Mouse (Mus musculus) left cerebral cortex, adult 11 months (tissue): ENCODE data around the gene Slc43a2.

Source experiments
- DNase-seq: peaks from one replicate; pipeline ENCODE4 v3.0.0; 2022; ENCODE audit warnings: low spot score

Slc43a2 gene

DNA sequence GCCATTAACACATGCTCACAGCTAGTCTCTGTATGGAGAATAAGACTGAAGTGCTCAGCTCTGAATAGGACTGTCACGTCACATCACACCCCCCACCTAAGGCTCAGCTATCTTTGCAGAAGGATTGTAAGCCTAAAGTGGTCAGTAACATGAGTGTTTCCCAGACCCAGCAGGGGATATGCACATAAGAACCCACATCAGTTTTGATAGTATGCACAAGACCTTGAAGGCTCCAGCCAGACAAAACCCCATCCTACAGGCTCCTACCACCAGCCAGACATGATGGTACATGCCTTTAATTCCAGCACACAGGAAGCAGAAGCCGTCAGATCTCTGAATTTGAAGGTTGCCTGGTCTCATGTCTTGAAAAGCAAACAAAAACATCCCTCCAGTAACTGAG is 78.5 kb downstream of the Slc43a2 start:
- no peak for DNase-seq

DNA sequence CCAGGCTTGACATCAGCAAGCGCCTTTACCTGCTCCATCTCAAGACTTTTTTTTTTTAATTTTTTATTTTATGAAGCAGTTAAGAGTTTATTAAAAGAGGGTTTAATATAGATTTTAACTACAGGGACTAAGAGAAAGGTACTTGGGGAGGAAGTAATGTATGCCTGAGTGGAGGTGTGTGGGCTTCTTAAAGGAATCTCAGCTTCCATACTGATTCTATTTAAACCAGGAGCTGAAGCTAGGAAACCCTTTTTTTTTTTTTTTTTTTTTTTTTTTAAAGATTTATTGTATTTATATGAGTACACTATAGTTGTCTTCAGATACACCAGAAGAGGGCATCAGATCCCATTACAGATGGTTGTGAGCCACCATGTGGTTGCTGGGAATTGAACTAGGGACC is 83.3 kb downstream of the Slc43a2 start:
- DNase-seq = no peak

DNA sequence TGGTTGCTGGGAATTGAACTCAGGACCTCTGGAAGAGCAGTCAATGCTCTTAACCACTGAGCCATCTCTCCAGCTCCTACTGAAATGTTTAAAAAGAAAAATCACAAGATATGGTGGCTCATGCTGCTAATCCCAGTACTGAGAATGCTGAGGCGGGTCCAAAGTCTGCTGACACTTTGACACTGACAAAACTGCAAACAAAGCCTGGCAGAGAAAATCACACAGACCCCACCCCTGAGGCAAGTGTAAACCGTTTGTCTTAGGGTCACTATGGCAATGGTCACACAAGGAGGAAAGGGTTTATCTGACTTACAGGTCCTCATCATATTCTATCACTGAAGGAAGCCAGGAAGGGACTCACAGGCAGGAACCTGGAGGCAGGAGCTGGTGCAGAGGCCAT is 84.1 kb downstream of the Slc43a2 start:
- no peak for DNase-seq

DNA sequence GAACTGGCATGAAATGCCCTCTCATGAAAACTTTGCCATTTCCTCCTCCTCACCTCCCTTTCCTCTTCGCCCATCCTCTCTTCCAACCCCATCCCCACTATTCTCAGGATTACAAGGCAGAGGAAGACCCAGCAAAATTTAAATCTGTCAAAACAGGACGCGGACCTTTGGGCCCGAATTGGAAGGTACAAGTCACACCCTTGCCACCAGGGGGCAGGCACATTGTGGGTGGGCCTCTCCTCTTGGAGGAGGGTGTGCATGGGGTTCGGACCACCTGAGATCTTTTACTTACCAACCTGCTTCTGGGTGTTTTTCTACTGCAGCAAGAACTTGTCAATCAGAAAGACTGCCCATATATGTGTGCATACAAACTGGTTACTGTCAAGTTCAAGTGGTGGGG is 87.6 kb downstream of the Slc43a2 start:
- no peak for DNase-seq

DNA sequence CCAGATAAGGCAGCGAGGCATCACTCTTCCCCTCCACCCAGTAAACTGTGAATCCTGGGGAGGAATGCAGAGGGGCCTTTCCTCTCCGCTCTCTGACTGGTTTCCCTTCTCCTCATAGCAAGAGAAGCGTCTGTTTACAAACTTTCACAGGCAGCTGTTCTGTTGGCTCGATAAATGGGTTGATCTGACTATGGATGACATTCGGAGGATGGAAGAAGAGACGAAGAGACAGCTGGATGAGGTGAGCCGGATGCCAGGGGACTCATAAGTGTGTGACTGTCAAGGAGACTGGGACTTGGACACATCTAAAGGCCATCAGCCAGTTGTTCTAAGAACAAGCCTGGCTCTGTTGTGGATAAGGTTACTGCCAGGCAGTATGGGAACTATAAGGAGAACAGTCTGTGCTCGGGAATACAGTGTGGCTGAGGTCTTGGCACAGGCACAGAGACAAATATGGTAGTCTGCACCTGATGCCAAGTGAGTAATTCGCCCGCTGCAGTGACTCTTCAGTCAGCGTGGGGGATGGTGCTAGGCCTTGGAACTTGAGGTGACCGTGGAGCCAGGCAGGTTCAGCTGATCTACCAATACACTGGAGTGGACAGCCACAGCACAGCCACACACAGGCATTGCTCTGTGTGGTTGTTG is 88.8 kb downstream of the Slc43a2 start:
- no peak for DNase-seq

DNA sequence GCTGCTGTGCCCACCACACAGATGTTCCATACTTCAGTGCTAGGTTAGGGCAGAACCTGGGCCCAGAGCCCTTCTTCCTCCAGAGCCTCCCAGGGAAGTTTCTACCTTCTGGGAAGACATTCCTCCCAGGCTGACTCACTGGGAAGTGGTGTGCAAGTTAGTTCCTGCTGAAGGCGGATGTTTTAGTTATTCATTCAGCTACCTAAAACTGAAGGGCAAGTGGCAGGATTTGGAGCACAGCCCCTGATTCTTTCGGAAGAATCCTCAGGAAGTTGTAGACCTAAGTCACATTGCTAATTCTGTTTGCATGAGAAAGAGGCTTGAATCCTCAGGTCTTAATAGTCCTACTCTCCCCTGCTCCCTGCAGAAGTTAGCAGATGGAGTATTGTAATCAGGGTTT is 89.9 kb downstream of the Slc43a2 start:
- no peak for DNase-seq

DNA sequence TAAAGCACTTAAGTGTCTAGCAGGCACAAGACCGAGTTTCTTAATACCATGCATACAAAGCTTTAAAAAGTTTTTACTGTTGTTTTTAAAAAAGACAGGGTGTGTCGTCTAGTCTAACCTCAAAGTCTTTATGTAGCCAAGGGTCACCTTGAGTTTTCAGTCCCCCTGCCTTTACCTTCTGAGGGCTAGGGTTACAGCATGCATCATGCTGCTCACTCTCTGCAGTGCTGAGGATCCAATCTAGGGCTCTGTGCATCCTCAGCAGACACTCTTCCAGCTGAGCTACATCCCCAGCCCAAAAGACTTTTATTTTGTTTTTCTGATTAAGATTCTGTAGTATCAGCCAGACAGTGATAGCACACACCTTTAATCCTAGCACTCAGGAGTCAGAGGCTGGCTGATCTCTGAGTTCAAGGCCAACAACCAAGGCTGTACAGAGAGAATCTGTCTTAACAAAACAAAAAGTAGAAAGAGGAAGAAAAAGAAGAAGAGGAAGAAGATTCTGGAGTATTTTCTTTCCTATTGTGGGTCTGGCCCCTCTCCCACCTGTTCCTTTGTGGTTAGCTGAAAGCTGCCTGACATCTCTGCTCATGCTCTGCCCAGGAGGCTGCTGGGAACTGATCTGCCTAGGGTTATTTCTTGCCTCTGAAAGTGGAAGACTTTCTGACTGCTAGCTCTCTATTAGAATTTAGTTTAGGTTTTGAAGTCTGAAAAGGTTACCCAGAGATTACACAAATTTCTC is 91.3 kb downstream of the Slc43a2 start:
- no peak for DNase-seq

DNA sequence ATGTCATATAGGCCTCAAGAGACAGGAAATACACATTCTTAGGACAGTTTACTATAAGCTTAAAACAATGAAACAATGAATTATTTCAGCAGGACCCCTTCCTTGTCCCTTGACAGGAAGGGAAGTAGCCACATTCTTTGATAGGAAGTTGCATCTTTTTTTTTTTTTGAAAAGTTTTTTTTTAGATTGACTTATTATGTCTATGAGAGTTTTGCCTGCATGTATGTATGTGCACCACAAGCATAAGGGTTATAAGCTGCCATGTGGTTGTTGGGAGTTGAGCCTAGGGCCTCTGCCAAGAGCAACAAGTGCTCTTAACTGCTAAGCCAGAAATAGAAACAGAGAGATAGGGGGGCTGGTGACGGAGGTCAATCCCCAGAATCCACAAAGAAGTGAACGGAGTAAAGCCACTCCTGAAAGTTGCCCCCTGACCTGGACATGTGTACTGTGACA is 92.6 kb downstream of the Slc43a2 start:
- no peak for DNase-seq

DNA sequence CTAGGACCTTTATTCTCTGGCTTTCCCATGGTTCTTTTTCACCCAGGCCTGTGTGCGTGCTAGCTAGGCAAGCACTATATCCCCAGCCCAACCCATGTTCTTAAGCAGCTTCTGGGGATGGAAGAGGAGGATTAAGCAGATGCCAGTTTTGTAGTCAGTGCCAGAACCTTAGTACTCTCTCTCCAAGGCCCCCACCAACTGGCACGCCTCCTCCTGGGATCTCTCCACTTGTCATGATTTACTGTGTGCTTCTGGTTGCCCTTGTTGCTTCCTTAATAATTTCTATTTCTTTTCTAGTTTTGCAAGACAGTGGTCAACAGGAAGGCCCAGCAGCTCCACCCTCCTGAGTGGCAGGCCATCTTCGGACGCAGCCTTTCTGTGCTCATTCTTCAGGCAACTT is 94.3 kb downstream of the Slc43a2 start:
- DNase-seq = no peak
